Mouse (Mus musculus) frontal cortex, adult (tissue): ENCODE measurements around the gene Fads2.

Experiments
- ATAC-seq: cut with Nextera tagmentation; 2 replicates; pipeline ENCODE4 v1.9.2; 2017; ENCODE audit warnings: mild to moderate bottlenecking, moderate library complexity, mixed read lengths; ENCODE audit not compliant: low TSS enrichment

The Fads2 gene

DNA sequence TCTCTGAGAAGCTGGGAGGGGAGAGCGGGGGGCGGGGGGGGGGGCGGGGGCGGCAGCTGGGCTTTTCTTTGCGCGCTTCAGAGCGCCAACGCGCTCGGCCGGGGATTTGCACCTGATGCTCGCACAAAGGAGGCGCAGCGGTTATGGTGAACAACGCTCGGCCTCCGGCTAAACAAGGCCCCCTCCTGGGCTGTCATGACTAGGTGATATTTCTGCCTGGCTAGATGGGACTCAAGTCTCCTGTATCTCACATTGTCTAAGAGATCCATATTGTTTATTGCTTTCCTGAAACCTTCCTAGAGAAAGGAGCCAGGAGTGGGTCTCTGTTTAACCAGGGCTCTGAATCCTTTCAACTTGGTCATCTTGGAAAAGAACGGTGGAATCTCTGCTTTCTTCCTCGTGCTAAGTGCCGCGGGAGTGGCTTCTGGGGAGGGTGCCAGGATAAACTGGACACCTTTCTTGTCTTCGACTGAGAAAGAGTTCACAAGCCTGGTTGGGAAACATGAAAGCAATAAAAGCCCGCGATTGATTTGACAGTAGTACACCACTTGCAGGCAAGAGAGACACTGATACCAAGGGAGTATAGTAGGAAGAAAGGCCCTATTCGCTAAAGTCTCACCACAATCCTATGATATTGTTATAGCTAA is 631 bp upstream of the Fads2 start:
- no peak for ATAC-seq

DNA sequence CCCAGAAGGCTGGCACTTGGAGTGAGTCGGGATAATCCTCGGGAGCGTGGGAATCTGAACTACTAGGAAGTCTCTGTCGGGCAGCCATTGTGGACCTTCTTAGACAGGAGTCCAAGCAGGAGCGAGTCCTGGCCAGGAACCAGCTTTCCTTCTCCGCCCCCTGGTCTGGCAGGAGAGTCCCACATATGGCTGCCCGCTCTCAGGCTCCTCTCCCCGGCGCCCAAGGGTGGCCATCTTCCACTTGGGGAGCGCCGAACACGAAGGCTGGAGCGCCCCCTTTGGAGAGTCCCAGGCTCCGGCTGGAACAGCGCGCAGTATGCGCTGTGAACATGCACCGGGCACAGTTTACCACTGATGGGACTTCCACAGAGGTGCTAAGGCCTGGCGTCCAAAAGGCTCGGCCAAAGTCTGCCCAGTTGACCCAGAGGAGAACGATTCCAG is 895 bp downstream of the Fads2 start:
- peak; percentile 51 for ATAC-seq

DNA sequence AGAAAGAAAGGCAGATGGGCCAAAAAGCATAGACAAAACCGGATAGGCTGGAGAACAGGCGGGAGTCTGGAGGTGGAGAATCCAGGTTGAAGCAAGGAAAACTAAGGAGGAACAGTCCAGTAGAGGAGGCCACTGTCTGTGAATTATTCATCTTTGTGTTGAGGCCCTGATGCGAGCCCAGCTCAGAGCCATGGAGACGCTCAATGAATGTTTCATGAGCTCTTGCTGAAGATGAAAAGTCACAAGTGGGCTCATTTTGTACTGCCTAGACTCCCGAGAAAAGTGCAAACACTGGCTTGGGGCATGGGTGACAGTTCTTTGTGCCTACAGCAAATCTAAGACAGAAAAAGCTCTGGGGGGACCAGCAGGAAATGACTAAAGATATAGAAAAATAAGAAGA is 3.7 kb downstream of the Fads2 start:
- no peak for ATAC-seq

DNA sequence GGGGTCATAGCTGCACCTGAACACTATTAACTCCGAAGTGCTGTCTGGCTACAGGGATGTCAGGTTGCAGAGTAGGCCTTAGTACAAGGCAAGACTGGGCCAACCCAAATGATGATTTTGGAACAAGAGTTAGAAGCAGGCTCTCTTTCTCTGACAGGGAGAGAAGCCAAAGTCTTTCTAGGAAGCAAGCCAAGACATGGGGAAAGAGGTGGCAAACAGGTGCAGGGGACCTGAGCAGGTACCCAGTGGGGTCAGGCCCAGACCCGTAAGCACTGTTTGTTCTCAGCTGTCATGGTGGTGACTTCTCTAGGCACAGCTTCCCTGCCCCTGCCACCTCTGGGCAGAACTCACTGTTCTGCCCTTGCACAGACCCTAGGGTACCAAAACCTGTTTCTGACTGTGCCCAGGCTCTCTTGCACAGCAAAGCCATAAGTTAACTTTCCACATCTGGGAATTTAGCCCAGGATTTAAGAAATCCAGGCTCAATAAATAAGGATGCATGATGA is 5.1 kb downstream of the Fads2 start:
- no peak for ATAC-seq

DNA sequence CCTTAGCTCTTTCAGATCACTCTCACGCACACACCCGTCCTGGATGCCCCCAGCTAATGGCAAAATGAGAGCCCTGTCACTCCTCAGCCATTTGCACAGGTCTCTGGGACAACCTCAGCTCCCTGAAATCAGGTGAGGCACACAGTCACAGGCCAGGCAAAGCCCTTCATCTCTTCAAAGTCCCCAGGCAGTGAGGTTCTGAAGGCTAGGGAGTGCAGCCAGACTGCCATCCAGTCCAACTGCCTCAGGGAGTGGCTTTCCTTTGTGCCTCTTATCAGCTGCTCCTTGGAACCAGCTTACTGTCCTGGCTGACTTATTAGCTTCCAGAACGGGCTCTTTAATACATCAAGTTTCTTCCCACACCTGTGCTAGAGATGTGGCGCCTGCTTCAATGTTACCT is 6.9 kb downstream of the Fads2 start:
- no peak for ATAC-seq

DNA sequence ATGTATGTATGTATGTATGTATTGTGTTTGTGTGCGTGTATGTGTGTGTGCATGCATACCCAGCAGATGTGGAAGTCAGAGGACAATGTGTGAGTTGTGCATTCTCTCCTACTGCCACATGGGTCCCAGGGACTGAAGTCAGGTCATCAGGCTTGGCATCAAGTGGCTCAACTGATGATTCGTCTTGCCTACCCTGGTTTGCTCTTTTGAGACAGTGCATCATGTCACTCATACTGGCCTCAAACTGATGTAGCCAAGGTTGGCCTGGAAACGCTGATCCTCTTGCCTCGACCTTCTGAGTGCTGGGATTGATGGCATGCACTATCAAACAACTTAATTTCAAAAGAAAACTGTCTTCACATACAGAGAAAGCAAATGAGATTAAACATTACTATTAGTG is 7.7 kb downstream of the Fads2 start:
- ATAC-seq = no peak

DNA sequence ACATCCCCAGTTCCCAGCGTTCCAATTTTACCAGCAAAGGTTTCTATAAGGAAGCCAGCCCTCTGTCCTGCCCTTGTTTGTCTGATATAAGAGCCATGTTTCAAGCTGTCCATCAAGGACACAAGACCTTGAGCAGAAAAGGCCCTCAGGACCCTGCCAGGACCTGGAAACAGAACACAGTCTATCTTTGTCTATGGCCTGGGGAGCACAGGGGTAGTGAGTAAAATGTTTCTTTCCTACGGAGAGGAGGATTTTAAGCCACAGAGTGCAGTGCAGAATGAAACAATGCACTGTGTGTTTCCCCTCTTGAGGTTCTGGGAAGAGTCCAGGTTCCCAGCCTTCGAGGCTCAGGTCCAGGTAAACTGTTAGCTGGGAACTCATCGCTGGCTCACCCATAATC is 14.6 kb downstream of the Fads2 start:
- ATAC-seq = no peak

DNA sequence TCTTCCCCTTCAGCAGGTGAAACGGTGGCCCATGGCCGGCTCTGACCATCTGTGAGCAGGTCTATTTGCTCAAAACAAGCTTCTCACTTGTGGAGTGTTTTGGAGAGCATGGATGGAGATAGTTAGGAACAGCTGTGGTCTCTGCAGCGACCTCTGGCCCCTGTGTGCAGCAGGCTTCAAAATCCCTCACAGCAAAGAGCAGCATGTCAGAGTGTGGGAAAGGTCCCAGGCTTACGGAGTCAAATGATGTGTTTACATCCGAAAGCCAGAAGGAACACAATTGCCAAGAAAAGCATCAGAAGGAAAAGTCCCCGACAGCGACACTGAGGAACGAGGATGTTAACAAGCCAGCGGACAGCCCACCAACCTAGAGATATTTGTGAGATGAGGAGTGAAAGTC is 16.1 kb downstream of the Fads2 start:
- ATAC-seq = no peak

DNA sequence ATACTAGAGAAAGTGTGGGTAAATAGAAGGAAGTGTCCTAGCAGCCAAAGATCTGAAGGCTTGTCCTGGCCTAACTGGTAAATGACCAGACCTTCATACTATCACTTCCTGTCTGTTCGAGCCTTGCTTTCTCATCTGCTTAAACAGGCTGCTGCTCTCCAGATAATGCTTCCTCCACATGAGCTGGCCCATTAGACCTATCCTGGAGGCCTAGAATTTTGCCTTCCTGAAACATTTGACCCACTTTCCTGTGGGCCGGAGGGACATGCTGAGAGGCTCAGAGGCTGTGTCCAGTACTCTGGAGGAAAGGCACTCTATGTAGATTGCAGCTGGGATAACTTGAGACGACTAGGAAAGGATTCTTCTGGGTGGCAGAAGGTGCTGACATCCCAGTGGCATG is 19.4 kb downstream of the Fads2 start:
- no peak for ATAC-seq

DNA sequence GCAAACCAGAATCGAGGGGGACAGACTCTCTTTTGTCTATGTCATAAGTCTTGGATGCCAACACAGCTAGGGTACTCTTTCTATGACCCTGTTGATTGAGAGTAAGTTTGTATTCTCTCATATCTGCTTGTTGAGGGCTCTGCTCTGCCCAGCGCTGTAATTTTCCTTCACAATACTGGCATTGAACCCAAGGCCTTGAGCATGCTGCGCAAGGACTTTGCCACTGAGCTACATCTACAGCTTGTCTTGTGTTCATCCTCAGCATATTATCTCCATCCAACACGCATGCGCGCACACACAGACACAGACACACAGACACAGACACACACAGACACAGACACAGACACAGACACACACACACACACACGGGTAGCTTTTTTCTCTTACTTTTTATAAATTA is 21.2 kb downstream of the Fads2 start:
- ATAC-seq = no peak

DNA sequence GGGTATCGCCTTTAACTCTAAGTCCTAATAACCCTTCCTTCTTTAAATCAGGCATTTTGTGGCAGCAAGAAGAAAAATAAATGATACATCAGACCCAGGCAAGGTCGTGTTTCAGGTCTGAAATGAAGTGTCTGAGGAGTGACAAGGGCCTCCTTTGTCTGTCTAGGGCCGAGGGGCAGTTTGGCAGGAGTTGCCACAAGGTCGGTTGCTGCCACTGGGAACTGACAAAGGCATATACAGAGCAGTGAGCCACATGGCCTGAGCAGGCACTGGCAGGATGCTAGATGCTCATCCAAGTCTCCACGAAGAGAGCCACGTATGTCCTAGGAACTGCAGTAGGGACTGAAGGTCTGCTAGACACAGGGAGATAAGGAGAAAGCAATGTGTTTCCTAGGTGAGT is 23.2 kb downstream of the Fads2 start:
- ATAC-seq = no peak

DNA sequence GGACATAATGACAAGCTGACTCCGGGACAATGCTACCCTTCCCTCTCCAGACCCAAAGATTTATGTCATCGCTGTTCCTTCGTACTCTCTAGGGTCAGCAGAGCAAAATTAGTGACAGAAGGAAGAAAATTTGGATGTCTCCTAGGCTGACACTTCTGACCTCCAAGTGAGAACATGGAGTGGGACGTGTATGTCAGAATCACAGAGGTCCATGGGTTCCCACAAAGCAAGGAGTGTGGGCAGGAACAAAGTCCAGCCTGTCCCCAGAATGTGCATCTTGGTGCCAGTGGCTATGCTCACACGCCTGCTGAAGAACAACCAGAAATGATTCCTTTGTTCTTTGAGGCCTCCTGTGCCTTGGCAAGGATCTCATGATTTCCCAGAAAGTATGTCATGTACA is 28.4 kb downstream of the Fads2 start:
- no peak for ATAC-seq

DNA sequence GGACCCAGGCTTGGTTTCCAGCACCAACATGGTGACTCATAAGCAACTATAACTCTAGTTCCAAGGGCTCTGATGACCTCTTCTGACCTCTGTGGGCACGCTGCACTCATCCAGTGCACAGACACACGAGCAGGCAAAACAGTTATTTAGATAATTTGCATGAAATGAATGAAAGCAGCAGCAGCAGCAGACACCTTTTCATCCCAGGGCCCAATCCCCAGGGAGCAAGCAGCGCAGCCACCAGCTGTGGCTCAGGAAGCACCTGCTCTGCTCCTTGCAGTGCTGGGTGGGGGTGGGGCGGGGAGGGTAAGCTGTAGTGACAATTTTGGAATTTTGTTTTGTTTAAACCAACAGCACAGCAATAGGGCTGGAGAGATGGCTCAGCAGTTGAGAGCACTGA is 29.7 kb downstream of the Fads2 start:
- no peak for ATAC-seq

DNA sequence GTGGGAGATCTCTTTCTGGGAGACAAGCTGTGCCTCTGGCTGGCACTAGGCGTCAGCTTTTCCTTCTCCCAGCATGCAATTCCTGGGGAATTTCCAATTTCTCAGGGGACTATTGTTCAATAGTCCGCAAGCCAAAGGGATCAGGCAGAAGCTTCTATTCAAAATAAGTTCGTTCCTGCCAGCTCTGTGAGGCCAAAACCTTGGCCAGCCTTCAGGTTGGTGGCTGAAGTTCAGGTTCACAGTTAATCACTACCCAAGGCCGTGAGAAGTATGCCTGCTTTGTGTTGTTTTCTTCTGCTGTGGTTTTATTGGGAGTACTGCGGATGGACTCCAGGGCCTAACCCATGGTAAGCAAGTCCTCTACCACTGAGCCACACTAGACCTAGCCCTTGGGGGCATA is 30.4 kb downstream of the Fads2 start:
- 0 out of 2 replicates have a peak, but pooled peaks have one; percentile 44 for ATAC-seq

DNA sequence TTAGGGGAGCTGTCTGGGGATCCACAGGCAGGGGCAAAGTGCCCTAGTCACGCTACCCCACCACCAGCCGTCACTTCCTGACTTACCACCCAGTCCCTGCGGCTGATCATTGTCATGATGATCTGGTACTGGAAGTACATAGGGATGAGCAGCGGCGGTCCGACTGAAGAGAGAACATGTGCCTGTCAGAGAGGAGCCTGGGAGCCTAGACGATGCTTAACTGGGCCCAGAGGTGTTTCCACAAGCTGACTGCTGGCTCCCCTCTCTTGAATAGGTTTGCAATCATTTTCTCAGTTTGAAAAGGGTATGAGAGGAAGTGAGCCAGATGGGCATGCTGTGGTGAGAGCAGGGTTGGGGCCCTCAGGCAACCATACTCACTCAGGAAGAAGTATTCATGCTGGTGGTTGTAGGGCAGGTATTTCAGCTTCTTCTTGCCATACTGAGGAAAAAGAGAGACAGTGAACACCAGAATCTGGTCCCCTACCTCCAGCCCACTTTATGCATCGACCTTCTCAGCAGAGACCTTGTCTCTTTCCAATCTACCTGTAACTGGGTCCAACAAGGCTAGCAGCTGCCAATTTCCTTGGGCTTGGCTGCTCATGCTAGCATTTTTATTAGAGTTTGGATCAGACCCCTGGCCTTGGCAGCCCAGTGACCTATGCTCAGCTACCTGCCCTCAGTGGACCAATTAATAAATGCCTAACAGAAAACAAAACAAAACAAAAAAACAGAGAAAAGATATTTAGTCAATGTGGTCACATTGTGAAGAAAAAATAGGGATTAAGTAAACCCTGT is 31.2 kb downstream of the Fads2 start:
- ATAC-seq = no peak

DNA sequence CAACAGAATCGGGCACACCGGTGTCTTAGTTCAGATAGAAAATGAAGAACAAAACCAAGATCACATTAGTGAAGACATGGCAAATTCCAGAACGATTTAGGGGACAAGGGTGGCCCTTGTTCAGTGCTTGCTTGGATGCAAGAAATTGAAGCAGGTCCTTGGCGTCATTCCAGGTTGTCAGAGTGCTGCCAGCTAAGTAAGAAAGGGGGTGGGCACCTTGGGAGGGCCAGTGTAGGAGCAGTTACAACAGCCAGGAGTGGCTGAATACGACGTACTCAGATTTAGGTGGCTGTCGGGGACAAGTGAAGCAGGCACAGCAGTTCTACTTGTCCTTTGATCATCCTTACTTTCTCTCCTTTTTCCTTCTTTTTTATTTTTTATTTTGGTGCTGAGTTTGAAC is 33.8 kb downstream of the Fads2 start:
- ATAC-seq = no peak

DNA sequence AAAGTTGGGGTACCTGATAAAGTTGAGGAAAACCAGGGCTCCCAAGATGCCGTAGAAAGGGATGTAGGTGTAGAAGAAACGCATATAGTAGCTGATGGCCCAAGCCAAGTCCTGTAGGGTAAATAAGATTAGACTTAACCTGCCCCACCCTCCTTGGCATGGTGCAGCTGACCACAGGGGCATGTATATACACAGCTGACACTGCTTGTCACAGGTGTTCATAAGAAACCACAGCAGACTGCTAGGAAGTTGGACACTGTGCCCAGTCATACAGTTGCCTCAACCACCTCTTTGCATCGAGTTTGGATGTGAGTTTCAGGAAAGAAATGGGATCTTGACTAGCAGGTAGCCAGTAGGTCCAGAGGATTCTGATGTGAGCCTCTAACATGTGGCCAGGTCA is 35.0 kb downstream of the Fads2 start:
- ATAC-seq = no peak

DNA sequence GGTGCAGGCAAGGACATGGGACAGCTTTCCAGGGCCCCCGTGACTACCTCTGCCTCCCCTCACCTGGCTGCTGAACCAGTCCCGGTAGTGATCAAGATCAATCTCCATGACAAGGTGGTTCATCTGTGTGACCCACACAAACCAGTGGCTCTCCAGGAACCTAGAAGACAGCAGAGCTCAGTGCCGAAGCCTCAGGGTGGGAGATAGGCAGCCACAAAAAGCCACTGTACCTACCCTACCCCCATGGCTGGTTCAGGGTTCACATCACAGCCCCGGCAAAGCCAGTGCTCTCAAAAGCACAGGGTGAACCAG is 35.4 kb downstream of the Fads2 start:
- no peak for ATAC-seq

DNA sequence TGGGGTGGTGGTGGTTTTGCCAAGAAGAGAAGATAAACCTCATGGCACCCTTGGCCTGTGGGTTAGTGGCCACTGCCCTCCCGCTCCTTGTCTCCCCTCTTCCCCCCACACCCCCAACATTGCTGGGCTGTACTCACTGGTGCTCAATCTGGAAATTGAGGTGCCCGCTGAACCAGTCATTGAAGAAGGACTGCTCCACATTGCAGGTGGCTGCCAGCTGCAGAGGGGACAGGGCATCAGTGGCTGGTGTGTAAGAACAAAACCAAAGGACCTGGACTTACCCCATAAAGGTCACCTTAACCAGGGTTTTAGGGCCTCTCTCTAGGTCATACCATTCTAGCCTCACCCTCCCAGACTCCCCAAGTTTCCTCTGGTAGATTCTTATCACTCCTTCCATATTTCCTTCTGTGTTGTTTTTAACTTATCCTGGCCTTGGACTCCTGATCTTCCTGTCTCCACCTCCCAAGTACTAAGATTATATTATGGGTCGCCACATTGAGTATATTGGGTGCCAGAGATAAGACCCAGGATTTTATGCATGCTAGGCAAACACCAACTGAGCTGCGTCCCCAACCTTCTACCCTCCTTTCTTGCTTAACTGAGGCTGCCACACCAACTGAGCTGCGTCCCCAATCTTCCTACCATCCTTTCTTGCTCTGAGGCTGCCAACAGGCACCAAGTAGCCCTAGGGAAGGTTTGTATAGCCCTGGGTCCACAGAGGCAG is 35.9 kb downstream of the Fads2 start:
- no peak for ATAC-seq

DNA sequence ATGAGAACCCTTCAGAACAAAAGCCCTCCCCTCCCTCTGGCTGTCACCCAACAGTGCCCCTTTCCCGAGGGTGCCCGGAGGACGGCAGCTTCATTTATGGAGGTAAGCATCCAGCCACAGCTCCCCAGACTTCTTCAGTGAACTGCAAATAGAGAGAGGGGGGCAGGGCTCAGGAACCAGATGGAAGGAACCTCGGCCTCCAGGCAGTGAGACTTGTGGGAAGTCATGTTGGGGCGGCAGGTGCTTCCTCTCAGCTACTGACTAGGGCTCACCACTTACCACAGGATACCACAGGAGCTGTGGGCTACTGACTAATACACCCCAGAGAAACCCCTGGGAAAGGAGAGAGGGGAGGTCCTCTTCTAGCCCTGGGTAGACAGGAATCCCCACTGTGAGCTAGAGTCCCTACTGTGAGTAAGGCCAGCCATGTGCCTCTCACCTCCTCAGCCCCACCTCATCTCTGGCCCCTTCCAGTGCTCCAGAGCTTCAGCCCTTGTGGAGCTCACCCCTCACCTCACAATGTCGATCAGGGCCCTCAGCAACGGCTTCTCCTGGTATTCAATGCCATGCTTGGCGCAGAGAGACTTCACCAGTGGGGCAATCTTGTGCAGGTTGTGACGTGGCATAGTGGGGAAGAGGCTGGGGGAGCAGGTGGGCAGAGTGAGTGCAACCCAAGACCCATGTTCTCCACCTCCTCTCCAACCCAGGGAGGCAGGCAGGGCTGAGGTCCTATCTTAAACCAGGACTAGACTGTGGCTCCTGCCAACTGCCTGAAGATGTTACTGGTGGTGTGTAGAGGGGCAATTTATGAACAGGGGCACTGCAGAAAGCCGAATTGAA is 37.2 kb downstream of the Fads2 start:
- peak; percentile 46 for ATAC-seq

DNA sequence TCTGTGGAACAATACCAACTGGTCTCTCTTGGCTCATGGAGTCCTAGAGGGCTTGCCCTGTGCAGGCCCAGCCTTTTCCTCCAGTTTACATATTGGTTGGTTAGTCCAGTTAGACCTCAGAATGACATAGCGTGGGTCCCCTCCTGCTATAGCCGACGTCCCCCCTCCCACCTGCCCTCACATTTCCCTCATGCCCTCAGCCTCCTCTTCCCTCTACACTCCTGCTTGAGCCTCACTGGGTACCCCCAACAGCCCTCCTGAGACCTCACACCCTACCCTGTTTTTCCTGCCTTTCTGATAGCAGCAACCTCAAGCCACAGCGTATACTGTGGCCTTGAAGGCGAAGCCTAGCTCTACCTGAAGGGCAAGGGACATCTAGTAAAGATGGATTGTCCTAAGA is 38.7 kb downstream of the Fads2 start:
- ATAC-seq = no peak

DNA sequence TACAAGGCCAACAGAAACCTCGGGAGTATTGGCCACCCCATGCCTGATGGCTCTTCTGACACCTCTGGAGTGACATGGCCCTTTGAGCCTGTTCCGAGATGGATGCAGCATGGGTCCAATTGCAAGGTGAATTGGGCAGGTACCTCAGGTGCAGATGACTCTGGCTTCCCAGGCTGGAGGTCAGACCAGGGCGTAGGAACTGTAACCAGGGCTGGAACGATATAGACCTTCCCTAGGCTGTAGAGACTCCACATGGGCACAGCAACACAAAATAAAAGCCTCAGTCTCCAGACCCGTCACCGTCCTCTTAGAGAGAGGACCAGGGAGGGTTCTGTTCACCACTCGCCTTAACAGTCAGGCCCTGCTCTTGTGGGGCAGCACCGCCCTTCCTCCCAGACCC is 39.3 kb downstream of the Fads2 start:
- ATAC-seq = no peak
